Mouse (Mus musculus) MEL (cell line): ENCODE measurements around the gene Ptges3. TPM values are rescaled to one million over a fixed set of nuclear protein-coding genes. Genes with fewer than 3 reads are reported as not detected.
A peak's percentile ranks its signal among the peaks of the same experiment; 100 is the strongest.
"Not testable (repeated sequence)": the region's sequence is repeated elsewhere in the genome, so short reads cannot be mapped to it uniquely, and the experiment has no call there.

Experiments used
- DNase-seq: peaks from one replicate; pipeline ENCODE4 v3.0.0; 2011; ENCODE audit warnings: low read depth, low spot score
- H3K27ac ChIP-seq: 2 replicates; pipeline ENCODE4 v1.5.1; 2012; ENCODE audit warnings: low read depth, mild to moderate bottlenecking, control low read depth, low read length, moderate library complexity; ENCODE audit not compliant: control insufficient read depth
- H3K27me3 ChIP-seq, 2 experiments: fragments of 150-350 bp in 1 of 2; sonication (generic) in 1 of 2; 2 replicates each; pipeline ENCODE4 v1.6.1; 2012; ENCODE audit warnings: low read length in 2 of 2, mild to moderate bottlenecking in 2 of 2, improper control_type of control experiment in 1 of 2, moderate library complexity in 1 of 2; ENCODE audit not compliant: insufficient read depth in 2 of 2, control insufficient read depth in 1 of 2
- H3K36me3 ChIP-seq, 2 experiments: 2 replicates each; pipeline ENCODE4 v1.6.1; 2012 to 2014; ENCODE audit warnings: low read length in 2 of 2, improper control_type of control experiment in 1 of 2, inconsistent platforms in 1 of 2, mild to moderate bottlenecking in 1 of 2; ENCODE audit not compliant: insufficient read depth in 2 of 2, control insufficient read depth in 1 of 2
- H3K4me1 ChIP-seq, 2 experiments: fragments of 150-350 bp in 1 of 2; sonication (generic) in 1 of 2; 2 replicates each; pipeline ENCODE4 v1.6.1; 2012; ENCODE audit warnings: low read length in 2 of 2, improper control_type of control experiment in 1 of 2, mild to moderate bottlenecking in 1 of 2; ENCODE audit not compliant: insufficient read depth in 2 of 2, control insufficient read depth in 1 of 2
- H3K4me3 ChIP-seq, 2 experiments: fragments of 150-350 bp in 1 of 2; sonication (generic) in 1 of 2; 2 replicates each; pipeline ENCODE4 v1.5.1; 2012; ENCODE audit warnings: low read depth in 2 of 2, low read length in 2 of 2, mild to moderate bottlenecking in 2 of 2, moderate library complexity in 2 of 2, control low read depth in 1 of 2, improper control_type of control experiment in 1 of 2; ENCODE audit not compliant: control insufficient read depth in 1 of 2, insufficient read depth in 1 of 2
- H3K79me2 ChIP-seq: 2 replicates; pipeline ENCODE4 v1.6.1; 2012; ENCODE audit warnings: mild to moderate bottlenecking, low read length, moderate library complexity; ENCODE audit not compliant: control insufficient read depth, poor library complexity, insufficient read depth
- H3K9ac ChIP-seq: 2 replicates; pipeline ENCODE4 v1.6.1; 2012; ENCODE audit warnings: low read depth, mild to moderate bottlenecking, control low read depth, low read length, moderate library complexity; ENCODE audit not compliant: control insufficient read depth, poor library complexity, severe bottlenecking
- H3K9me3 ChIP-seq: fragments of 150-350 bp; sonication (generic); replicated peaks from 2 replicates; pipeline ENCODE4 v1.6.1; 2012; ENCODE audit warnings: mild to moderate bottlenecking, low read length, improper control_type of control experiment, moderate library complexity; ENCODE audit not compliant: insufficient read depth
- CTCF ChIP-seq, 3 experiments: IDR thresholded peaks in 2 of 3; conservative IDR thresholded peaks in 1 of 3; 2 replicates each; pipeline ENCODE4 v1.5.1; 2011 to 2012; ENCODE audit warnings: low read length in 3 of 3, low read depth in 2 of 3, mild to moderate bottlenecking in 2 of 3, improper control_type of control experiment in 1 of 3, inconsistent platforms in 1 of 3, mixed read lengths in 1 of 3, moderate library complexity in 1 of 3; ENCODE audit not compliant: control insufficient read depth in 1 of 3, insufficient read depth in 1 of 3, poor library complexity in 1 of 3, severe bottlenecking in 1 of 3
- E2F4 ChIP-seq: IDR thresholded peaks from 2 replicates; pipeline ENCODE4 v1.6.1; 2011; ENCODE audit warnings: low read depth, low read length, improper control_type of control experiment, borderline replicate concordance
- ELF1 ChIP-seq: IDR thresholded peaks from 2 replicates; pipeline ENCODE4 v1.6.1; 2014; ENCODE audit warnings: low read depth, mild to moderate bottlenecking, inconsistent platforms, low read length, improper control_type of control experiment, moderate library complexity
- HCFC1 ChIP-seq: IDR thresholded peaks from 2 replicates; pipeline ENCODE4 v1.6.1; 2012; ENCODE audit warnings: low read depth, mild to moderate bottlenecking, inconsistent platforms, low read length, improper control_type of control experiment, moderate library complexity
- MAFK ChIP-seq: IDR thresholded peaks from 2 replicates; pipeline ENCODE4 v1.6.1; 2011; ENCODE audit warnings: low read depth, mild to moderate bottlenecking, low read length, improper control_type of control experiment, borderline replicate concordance
- MAX ChIP-seq: IDR thresholded peaks from 2 replicates; pipeline ENCODE4 v1.6.1; 2011; ENCODE audit warnings: low read length, improper control_type of control experiment
- MYC ChIP-seq: IDR thresholded peaks from 2 replicates; pipeline ENCODE4 v1.6.1; 2011; ENCODE audit warnings: low read depth, mild to moderate bottlenecking, low read length, improper control_type of control experiment, moderate library complexity
- POLR2AphosphoS2 ChIP-seq: IDR thresholded peaks from 2 replicates; pipeline ENCODE4 v1.6.1; 2011; ENCODE audit warnings: low read length, improper control_type of control experiment
- RCOR1 ChIP-seq: IDR thresholded peaks from 2 replicates; pipeline ENCODE4 v1.6.1; 2012; ENCODE audit warnings: low read depth, mild to moderate bottlenecking, inconsistent platforms, low read length, improper control_type of control experiment
- USF1 ChIP-seq: IDR thresholded peaks from 2 replicates; pipeline ENCODE4 v1.6.1; 2014; ENCODE audit warnings: low read depth, mild to moderate bottlenecking, inconsistent platforms, low read length, improper control_type of control experiment, moderate library complexity
- USF2 ChIP-seq, 2 experiments: IDR thresholded peaks; 2 replicates each; pipeline ENCODE4 v1.6.1; 2011 to 2012; ENCODE audit warnings: improper control_type of control experiment in 2 of 2, low read length in 2 of 2, borderline replicate concordance in 1 of 2, inconsistent platforms in 1 of 2, low read depth in 1 of 2, mild to moderate bottlenecking in 1 of 2; ENCODE audit not compliant: insufficient read depth in 1 of 2
- polyA plus RNA-seq, 2 experiments: library from polyadenylated mRNA; stranded (reverse) in 1 of 2; unstranded in 1 of 2; fragments of >175 nt in 1 of 2; fragments of >200 nt in 1 of 2; gene quantifications; 2 replicates each; pipeline versions ENCODE4 v1.2.1 to v1.2.4; 2012; ENCODE audit warnings: low replicate concordance in 2 of 2, low read depth in 1 of 2; ENCODE audit not compliant: insufficient read length in 2 of 2, insufficient read depth in 1 of 2, missing spikeins in 1 of 2
- total RNA-seq: library from RNA; depleted of rRNA; stranded (reverse); fragments of 300-350 nt; gene quantifications from 2 replicates; pipeline ENCODE4 v1.2.3, GENCODE M21; 2012

The Ptges3 gene
- total and polyA plus RNA-seq, 3 experiments: 216 to 627 (median 233) TPM

DNA sequence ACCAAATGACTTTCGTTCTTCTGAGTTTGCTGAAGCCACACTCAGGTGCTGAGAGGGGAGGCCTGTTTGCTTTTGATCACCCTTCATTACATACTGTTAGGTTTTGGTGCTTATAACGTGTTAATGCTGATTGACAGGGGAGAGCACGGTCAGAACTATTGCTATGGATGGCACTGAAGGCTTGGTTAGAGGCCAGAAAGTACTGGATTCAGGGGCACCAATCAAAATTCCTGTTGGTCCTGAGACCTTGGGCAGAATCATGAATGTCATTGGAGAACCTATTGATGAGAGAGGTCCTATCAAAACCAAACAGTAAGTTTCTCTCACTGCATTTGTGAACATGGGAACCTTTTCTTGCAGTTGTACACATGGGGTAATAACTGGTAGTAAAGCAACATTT, 25.4 kb downstream of the Ptges3 start:
- DNase-seq: no peak
- peaks cover 36% of the 10 kb centered on the region for H3K79me2 ChIP-seq
- TF ChIP-seq MAFK: no peak
- no peak for TF ChIP-seq USF2 (IDR thresholded peaks at IDR 0.05; ENCODE audit: borderline replicate concordance in 1 of 2, insufficient read depth in 1 of 2, low read depth in 1 of 2, low read length in 2 of 2)
- no peak for TF ChIP-seq POLR2AphosphoS2
- no peak; the same call in 1 of the 2 replicates for TF ChIP-seq MAX
- no peak for TF ChIP-seq RCOR1
- peaks cover 6 to 31% of the 10 kb centered on the region in 2 experiments for H3K4me1 ChIP-seq
- H3K9ac ChIP-seq: peak overlapping the region; percentile 97
- H3K4me3 ChIP-seq: peak overlapping the region; percentile 63 to 89
- no peaks in the 10 kb centered on the region for H3K9me3 ChIP-seq
- H3K27ac ChIP-seq: peak overlapping the region; percentile 87
- no peaks in the 10 kb centered on the region for H3K27me3 ChIP-seq
- peaks cover 40 to 51% of the 10 kb centered on the region in 2 experiments for H3K36me3 ChIP-seq

DNA sequence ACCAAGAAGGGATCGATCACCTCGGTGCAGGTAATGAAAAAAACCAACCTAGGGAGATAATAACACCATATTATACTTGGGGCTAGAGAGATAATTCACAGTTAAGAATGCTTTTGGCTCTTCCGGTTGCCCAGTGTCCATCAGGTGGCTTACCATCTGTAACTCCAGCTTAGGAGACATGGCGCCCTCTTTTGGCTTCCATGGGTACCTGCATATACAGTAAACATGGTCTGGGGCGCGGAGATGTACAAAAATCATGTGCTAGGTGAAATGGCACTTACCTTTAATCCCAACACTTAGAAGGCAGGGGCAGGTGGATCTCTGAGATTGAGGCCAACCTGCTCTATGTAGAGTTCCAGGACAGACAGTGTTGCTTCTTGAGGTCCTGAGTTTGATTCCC, 27.6 kb downstream of the Ptges3 start:
- Histone ChIP-seq H3K27ac (peak overlapping the region; percentile 13; the same call in 1 of the 2 replicates), H3K79me2 (peaks cover 36% of the 10 kb centered on the region)
- TF ChIP-seq ELF1 (no peak), MYC (no peak), E2F4 (no peak), HCFC1 (no peak), USF1 (no peak), CTCF (IDR thresholded peaks at IDR 0.05 in 2 of 3, conservative IDR thresholded peaks at IDR 0.05 in 1 of 3; ENCODE audit: control insufficient read depth in 1 of 3, insufficient read depth in 1 of 3, low read depth in 2 of 3, low read length in 3 of 3, poor library complexity in 1 of 3, severe bottlenecking in 1 of 3) (peak; percentile 30 to 64 (median 56))
- TF ChIP-seq, all 39 proteins: peak for 1
- H3K9me3 ChIP-seq: no peaks in the 10 kb centered on the region
- no peak overlapping the region for H3K4me3 ChIP-seq
- H3K4me1 ChIP-seq: peaks cover 15 to 35% of the 10 kb centered on the region in 2 experiments
- H3K27me3 ChIP-seq: no peaks in the 10 kb centered on the region
- H3K9ac ChIP-seq: no peak overlapping the region
- DNase-seq: peak; percentile 62
- H3K36me3 ChIP-seq: peaks cover 48 to 64% of the 10 kb centered on the region in 2 experiments

DNA sequence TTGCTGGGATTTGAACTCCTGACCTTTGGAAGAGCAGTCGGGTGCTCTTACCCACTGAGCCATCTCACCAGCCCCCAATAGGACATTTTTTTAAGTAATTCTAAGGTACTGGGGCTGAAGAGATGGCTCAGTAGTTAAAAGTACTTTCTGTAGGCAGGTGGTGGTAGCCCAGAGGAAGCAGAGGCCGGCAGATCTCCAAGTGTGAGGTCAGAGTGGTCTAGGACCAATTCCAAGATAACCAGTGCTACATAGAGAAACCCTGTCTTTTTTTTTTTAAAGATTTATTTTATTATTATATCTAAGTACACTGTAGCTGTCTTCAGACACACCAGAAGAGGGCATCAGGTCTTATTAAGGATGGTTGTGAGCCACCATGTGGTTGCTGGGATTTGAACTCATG, 28.5 kb downstream of the Ptges3 start:
- not testable (repeated sequence) for DNase-seq, H3K9me3 ChIP-seq, H3K9ac ChIP-seq, H3K27ac ChIP-seq, H3K27me3 ChIP-seq, H3K4me3 ChIP-seq
- peaks cover 11 to 28% of the 10 kb centered on the region in 2 experiments for H3K4me1 ChIP-seq
- peaks cover 48 to 59% of the 10 kb centered on the region in 2 experiments for H3K36me3 ChIP-seq
- peaks cover 39% of the 10 kb centered on the region for H3K79me2 ChIP-seq
